Mouse (Mus musculus) liver, embryonic 12.5 days (tissue): ENCODE results near the gene Rbm10. TPM values are rescaled to one million over a fixed set of nuclear protein-coding genes. Genes with fewer than 3 reads are reported as not detected.

Experiments used
- polyA plus RNA-seq: library from polyadenylated mRNA; unstranded; fragments of >200 nt; fragmentation: Nextera tagmentation; extraction: Ambion mirVana; gene quantifications from 2 replicates; pipeline ENCODE4 v1.2.1, GENCODE M21; 2016

The Rbm10 gene
- polyA plus RNA-seq, 1 experiment from 2014 or later: 49.6 TPM

Other genes with a start within 250 kb of the Rbm10 start
- 11.3 and 11.8 TPM in 2 replicates for gene Jade3, start 191.8 kb upstream of the Rbm10 start, polyA plus RNA-seq
- gene Rgn, start 67.7 kb upstream of the Rbm10 start, polyA plus RNA-seq: 55.2 and 55.4 TPM in 2 replicates
- gene Ndufb11, start 116 bp downstream of the Rbm10 start, polyA plus RNA-seq: 167 and 174 TPM in 2 replicates
- 170 and 172 TPM in 2 replicates for gene Uba1, start 40.8 kb downstream of the Rbm10 start, polyA plus RNA-seq
- gene Cdk16, start 70.5 kb downstream of the Rbm10 start, polyA plus RNA-seq: 64.9 and 66.2 TPM in 2 replicates
- 13.7 and 14.2 TPM in 2 replicates for gene Usp11, start 86.4 kb downstream of the Rbm10 start, polyA plus RNA-seq
- gene Araf, start 180.3 kb downstream of the Rbm10 start, polyA plus RNA-seq: 58.9 and 62.8 TPM in 2 replicates